Mouse (Mus musculus): Measurements from ENCODE around the gene Smbd1.

- TF ChIP-seq CTCF (IDR thresholded peaks at IDR 0.05; ENCODE audit: low read depth, low read length) = no peak
- no peak for TF ChIP-seq TAL1 (conservative IDR thresholded peaks at IDR 0.05; ENCODE audit: low read depth, low read length)
- TF ChIP-seq GATA1 (IDR thresholded peaks at IDR 0.05; ENCODE audit: borderline replicate concordance, low read length) = no peak
- no peak for TF ChIP-seq GATA2 (IDR thresholded peaks at IDR 0.05; ENCODE audit: borderline replicate concordance, low read depth, low read length)
- TF ChIP-seq POLR2AphosphoS5 (IDR thresholded peaks at IDR 0.05; ENCODE audit: insufficient replicate concordance, low read depth, low read length) = no peak
These were observed 5.1 kb downstream of the Smbd1 start for GRCm38 (mm10) chr16:32805151-32805550.

All from G1E (cell line).